Mouse (Mus musculus): ENCODE measurements at regions not wholly inside any gene's neighbourhood (a gene's known extent, or its start where the extent isn't known, plus 50 kb on each side); places are given as distances from the start of the nearest gene placed in this dataset.

DNA sequence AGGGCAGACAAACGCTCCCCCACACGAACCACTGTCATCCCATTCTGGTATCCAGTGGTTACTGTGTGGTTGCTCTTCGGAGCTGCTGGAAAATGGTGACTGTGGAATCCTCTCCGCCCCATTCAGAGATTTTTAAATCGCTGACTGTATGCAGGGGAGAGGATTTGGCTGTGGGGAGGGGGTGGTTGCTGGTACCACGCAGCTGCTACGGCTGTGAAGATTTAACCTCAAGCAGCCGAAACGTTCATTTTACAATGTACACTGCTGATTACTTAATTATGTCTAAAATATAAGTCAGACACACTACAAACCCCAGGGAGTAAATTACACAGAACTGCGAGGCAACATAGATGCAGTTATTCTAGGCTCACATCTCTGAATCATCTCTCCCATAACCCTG lies 341.0 kb downstream of the Rps6kc1 start:
- H3K9me3 ChIP-seq = no peaks in the 10 kb centered on the region
- H3K9ac ChIP-seq = no peak overlapping the region
- H3K4me3 ChIP-seq = no peak overlapping the region
- 71% methylated on average over 10 of the region's 10 CpGs for WGBS
- no peak overlapping the region for H3K4me2 ChIP-seq (replicated peaks)
- no peaks in the 10 kb centered on the region for H3K27me3 ChIP-seq
- ATAC-seq (ENCODE audit: low FRiP score, low read depth) = no peak
- no peak overlapping the region for H3K27ac ChIP-seq
- H3K4me1 ChIP-seq = no peaks in the 10 kb centered on the region
- H3K36me3 ChIP-seq = no peaks in the 10 kb centered on the region

DNA sequence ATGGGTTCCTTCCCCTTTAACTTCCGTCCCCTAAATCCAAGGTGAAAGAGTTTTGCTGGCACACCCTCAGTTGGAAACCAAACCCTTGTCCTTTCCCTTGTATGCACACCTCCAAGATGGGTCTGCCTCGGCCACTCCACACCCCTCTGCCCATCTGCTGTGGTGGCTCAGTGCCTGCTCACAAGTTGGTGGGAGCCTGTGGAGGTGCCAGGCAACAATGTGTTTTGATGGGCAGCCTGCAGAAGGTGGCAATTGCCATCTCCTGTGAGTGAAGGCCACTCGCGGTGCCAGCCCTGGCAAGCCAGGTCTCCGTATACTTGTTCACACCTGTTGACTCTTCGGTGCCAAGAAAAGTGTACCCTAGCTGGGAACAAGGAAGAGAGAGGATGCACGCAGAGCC lies 344.8 kb downstream of the Rps6kc1 start:
- Histone ChIP-seq H3K27ac (no peak overlapping the region), H3K9ac (no peak overlapping the region), H3K4me1 (peaks cover 3% of the 10 kb centered on the region; the same call in 1 of the 2 replicates), H3K4me3 (no peak overlapping the region), H3K4me2 (replicated peaks) (no peak overlapping the region), H3K36me3 (no peaks in the 10 kb centered on the region), H3K27me3 (no peaks in the 10 kb centered on the region), H3K9me3 (no peaks in the 10 kb centered on the region; the same call in 1 of the 2 replicates)
- 90% methylated on average over 7 of the region's 7 CpGs for WGBS
- no peak for ATAC-seq (ENCODE audit: low FRiP score, low read depth)

DNA sequence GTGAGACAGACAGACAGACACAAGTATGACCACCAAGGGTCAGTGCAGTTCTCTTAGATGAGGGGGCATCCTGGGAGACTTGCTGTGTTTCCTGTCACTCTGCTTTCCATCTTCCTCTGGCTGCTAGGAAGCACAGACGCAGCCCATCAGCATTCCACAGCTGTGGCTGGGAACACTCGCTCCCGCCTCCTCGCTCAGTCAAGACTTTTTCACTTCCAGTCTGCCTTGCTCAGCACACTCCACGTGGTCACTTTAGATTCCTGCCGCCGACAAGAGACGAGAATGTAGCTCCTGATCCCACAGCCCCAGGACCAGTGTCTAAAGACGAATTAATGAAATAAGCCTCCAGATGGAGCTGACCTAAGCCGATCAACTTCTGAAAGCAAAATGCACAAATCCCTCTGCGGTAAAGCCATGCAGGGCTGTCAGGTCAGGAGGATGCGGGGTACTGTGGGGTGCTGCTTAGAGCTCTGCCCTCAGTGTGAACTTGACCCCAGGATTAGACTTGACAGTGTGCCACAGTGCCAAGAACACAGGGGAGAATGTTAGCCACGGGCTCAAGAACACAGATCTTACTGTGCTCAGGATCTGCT lies 348.6 kb downstream of the Rps6kc1 start:
- H3K4me1 ChIP-seq = peaks cover 3% of the 10 kb centered on the region; the same call in 1 of the 2 replicates
- WGBS = 31% methylated on average over 13 of the region's 13 CpGs
- no peak overlapping the region for H3K27ac ChIP-seq
- no peak overlapping the region for H3K4me3 ChIP-seq
- no peak overlapping the region for H3K4me2 ChIP-seq (replicated peaks)
- H3K9me3 ChIP-seq = no peaks in the 10 kb centered on the region; the same call in 1 of the 2 replicates
- ATAC-seq (ENCODE audit: low FRiP score, low read depth) = no peak
- no peaks in the 10 kb centered on the region for H3K36me3 ChIP-seq
- no peak overlapping the region for H3K9ac ChIP-seq
- no peaks in the 10 kb centered on the region for H3K27me3 ChIP-seq

DNA sequence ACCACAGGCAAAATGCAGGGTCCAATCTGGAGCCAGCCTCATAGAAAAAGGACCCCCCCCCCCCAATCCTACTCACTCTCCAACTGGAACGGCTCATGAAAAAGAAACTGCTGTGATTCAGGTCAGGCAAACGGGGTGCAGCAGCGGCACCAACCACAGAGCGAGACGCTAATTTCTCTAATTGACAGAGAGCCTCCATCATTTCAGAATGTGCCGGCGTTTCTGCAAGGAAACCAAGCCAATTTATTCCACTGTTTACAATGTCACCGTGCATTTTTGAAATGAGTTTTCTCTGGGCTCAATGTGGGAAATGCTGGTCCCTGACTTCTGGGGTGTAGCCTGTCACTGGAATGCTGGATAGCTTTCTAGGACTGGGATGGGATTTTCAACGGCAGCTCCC lies 351.5 kb downstream of the Rps6kc1 start:
- peaks cover 3% of the 10 kb centered on the region; the same call in 1 of the 2 replicates for H3K4me1 ChIP-seq
- 61% methylated on average over 9 of the region's 9 CpGs for WGBS

DNA sequence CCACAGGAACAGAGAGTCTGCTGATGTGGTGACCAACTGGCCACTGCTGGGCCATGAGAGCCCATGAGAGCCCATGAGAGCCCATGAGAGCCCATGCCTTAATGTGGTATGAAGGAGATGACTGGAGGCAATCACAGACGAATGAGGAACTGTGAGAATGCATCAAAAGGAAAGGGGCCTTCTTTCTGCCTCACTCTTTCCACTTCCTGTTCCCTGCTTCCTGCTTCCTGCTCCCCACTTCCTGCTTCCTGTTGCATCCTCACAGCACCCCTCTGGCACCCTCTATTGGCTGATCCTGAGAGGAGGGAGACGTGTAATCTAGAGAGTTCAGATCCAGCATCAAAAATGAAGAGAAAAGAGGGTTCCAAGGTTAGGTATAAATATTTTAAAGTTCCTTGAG lies 369.7 kb downstream of the Rps6kc1 start:
- H3K4me2 ChIP-seq (replicated peaks) = no peak overlapping the region
- ATAC-seq (ENCODE audit: low FRiP score, low read depth) = no peak
- no peak overlapping the region for H3K9ac ChIP-seq
- no peaks in the 10 kb centered on the region for H3K9me3 ChIP-seq
- H3K27ac ChIP-seq = no peak overlapping the region
- H3K4me1 ChIP-seq = no peaks in the 10 kb centered on the region
- no peak overlapping the region for H3K4me3 ChIP-seq
- peaks cover 8% of the 10 kb centered on the region; the same call in 1 of the 2 replicates for H3K27me3 ChIP-seq
- WGBS = 59% methylated on average over 2 of the region's 2 CpGs
- no peaks in the 10 kb centered on the region for H3K36me3 ChIP-seq

More for the DNA sequence above, 351.5 kb downstream of the Rps6kc1 start:
- H3K9me3 ChIP-seq = no peaks in the 10 kb centered on the region; the same call in 1 of the 2 replicates
- ATAC-seq (ENCODE audit: low FRiP score, low read depth) = no peak
- no peak overlapping the region for H3K4me3 ChIP-seq
- no peak overlapping the region for H3K27ac ChIP-seq
- H3K4me2 ChIP-seq (replicated peaks) = no peak overlapping the region
- H3K36me3 ChIP-seq = no peaks in the 10 kb centered on the region
- H3K9ac ChIP-seq = no peak overlapping the region
- H3K27me3 ChIP-seq = no peaks in the 10 kb centered on the region

DNA sequence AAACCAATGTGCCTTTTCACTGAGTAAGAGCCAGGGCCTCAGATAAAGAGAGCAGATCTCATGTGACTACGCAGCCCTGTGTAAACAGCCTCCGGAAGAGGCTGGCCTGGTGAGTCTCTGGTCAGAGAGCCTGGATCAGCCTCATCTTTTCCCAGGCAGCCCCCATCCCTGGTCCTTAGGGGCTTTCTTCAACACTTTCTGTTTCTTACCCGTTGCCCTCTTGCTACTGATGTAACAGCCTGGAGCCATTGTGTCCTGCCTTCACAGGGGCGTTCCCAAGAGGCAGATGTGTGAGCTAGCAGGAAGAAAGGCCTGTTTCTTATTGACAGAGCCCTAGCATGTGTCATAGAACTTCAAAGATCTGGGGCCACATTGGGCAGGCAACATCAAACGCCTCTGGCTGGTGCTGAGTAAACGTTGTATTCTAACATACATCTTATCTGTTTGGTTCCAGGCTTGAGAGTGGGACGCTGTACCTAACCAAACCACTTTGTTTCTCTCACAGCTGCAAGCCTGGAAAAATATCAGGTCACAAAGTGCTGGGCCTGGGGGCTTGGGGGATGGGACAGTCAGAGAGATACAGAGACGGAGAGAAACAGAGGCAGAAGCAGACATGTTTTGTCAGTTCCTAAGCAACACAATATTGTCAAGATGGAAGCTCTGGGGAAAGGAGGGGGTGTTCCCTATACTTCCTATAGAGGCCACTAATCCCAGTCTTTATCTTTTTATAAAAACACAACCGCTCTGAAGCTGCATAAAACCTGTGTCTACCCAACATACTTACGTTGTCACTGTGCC lies 362.6 kb upstream of the Prox1 start:
- 18% methylated on average over 10 of the region's 10 CpGs for WGBS
- 0 out of 2 replicates have a peak, but pooled peaks have one; percentile 11 for ATAC-seq (ENCODE audit: low FRiP score, low read depth)

DNA sequence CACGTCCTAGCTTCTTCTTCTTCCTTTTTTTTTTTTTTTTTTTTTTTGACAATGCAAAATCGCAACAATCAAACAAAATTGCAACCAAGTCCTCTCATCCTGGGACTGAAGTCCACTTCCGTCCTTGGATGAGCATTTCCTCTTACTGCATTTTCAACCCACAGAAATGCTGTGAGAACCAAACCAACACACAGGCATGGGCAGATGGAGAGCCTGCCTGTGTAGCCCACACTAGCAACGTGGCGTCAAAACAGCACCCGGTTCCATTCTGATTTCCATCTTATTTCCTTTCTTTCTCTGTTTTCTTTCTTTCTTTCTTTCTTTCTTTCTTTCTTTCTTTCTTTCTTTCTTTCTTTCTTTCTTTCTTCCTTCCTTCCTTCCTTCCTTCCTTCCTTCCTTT lies 360.7 kb upstream of the Prox1 start:
- Histone ChIP-seq H3K9me3 (no peaks in the 10 kb centered on the region), H3K27me3 (peaks cover 19% of the 10 kb centered on the region), H3K4me3 (no peak overlapping the region), H3K36me3 (no peaks in the 10 kb centered on the region), H3K4me2 (replicated peaks) (no peak overlapping the region), H3K27ac (no peak overlapping the region), H3K9ac (no peak overlapping the region), H3K4me1 (peaks cover 13% of the 10 kb centered on the region)
- ATAC-seq (ENCODE audit: low FRiP score, low read depth) = no peak
- WGBS = 92% methylated on average over 6 of the region's 6 CpGs

More for the DNA sequence above, 362.6 kb upstream of the Prox1 start:
- Histone ChIP-seq H3K27ac (peak overlapping the region; percentile 10; the same call in 1 of the 2 replicates), H3K9ac (no peak overlapping the region), H3K4me3 (no peak overlapping the region), H3K36me3 (no peaks in the 10 kb centered on the region), H3K27me3 (peaks cover 16% of the 10 kb centered on the region; the same call in 1 of the 2 replicates), H3K9me3 (no peaks in the 10 kb centered on the region), H3K4me2 (replicated peaks) (no peak overlapping the region), H3K4me1 (peaks cover 8% of the 10 kb centered on the region)

DNA sequence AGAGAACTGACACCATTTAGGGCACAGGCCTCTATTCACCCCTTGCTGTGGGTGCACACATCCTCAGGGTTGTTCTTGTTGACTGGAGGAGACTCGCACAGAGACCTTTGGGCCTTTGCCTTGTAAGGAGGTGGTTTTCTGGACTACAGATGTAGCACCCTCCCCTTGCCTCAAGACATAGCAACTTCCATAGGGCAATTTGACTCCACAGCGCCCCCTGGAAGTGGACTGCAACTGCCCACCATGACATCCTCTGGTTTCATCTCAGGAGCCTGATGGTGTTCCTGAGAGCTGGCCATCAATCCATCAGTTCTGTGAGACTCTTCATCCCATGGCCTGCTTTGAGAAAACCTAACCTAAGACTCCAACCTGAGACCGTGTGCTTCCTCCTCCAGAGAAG lies 359.6 kb upstream of the Prox1 start:
- peaks cover 18% of the 10 kb centered on the region for H3K4me1 ChIP-seq
- WGBS = 77% methylated on average over 3 of the region's 3 CpGs
- H3K4me3 ChIP-seq = no peak overlapping the region
- H3K36me3 ChIP-seq = no peaks in the 10 kb centered on the region
- H3K9me3 ChIP-seq = no peaks in the 10 kb centered on the region
- H3K27ac ChIP-seq = no peak overlapping the region
- H3K4me2 ChIP-seq (replicated peaks) = no peak overlapping the region
- H3K9ac ChIP-seq = no peak overlapping the region
- ATAC-seq (ENCODE audit: low FRiP score, low read depth) = no peak
- H3K27me3 ChIP-seq = peaks cover 27% of the 10 kb centered on the region

DNA sequence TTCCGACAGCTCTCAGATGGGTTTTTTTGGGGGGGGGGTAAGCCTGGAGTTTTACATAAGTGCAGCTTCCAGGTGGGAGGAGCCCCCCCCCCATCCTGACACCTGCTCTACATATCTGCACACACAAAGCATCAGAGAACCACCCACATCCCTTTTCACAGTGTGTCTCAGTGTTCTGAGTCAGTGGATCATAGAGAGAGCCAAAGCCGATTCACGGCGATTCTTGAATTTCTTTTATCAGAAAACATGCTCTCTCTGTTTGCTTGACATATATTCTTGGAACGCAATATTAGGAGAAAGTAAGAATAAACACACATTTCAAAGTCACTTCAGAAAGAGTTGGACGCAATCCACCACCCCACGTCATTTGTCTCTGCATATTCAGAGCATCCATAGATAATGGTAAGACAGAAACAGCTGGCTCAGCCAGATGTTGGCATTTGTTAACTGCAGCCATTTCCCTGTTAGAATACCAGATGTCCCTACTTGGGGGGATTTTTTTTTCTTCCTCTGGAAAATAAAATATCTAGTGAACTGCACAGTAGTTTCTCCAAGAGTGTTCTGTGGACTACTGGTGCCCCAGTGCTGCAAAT lies 357.1 kb upstream of the Prox1 start:
- Histone ChIP-seq H3K27me3 (peaks cover 40% of the 10 kb centered on the region), H3K9me3 (no peaks in the 10 kb centered on the region), H3K4me3 (no peak overlapping the region), H3K4me2 (replicated peaks) (no peak overlapping the region), H3K27ac (no peak overlapping the region), H3K9ac (no peak overlapping the region), H3K4me1 (peaks cover 11% of the 10 kb centered on the region), H3K36me3 (no peaks in the 10 kb centered on the region)
- WGBS = 71% methylated on average over 7 of the region's 7 CpGs
- no peak for ATAC-seq (ENCODE audit: low FRiP score, low read depth)

DNA sequence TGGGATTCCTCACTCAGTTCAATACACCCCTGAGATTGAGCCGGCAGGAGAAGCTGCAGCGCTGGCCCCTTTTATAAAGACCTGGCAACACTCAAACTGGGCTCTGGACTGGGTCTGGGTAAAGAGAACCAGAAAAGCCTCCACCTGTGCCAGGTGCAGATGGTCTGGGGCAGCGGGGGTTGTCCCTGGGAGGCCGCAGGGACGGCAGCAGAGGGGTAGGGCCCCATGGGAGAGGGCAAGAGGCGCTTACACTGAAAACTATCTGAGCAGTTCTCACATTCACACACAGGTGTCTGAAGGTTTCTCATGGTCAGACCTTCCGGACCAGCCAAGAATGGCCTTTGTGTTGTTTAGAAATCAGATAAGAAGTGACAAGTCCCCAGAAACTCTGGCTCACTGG lies 356.1 kb upstream of the Prox1 start:
- Histone ChIP-seq H3K4me1 (peaks cover 10% of the 10 kb centered on the region), H3K4me3 (no peak overlapping the region), H3K4me2 (replicated peaks) (no peak overlapping the region), H3K27me3 (peaks cover 40% of the 10 kb centered on the region), H3K9me3 (no peaks in the 10 kb centered on the region), H3K36me3 (no peaks in the 10 kb centered on the region), H3K27ac (no peak overlapping the region), H3K9ac (no peak overlapping the region)
- WGBS = 16% methylated on average over 7 of the region's 7 CpGs
- ATAC-seq (ENCODE audit: low FRiP score, low read depth) = no peak

DNA sequence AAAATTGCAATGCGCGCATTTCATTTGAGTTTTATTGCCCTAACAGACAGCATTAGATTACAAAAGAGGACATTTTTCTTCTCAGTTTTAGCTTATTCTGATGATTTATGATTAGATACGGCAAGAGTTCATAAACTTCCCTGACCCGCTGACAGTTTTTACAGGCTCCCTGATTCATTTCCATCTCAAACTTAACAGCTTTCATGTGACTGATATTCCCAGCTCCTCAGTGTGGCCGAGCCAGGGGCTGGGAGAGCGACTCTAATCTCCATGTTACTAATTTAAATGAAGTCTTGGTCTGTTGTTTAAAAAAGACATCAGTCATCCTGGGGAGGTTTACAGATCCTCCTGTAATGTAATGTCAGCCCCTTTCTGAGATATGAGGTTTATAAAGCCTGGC lies 355.5 kb upstream of the Prox1 start:
- peaks cover 10% of the 10 kb centered on the region for H3K4me1 ChIP-seq
- H3K27me3 ChIP-seq = peaks cover 40% of the 10 kb centered on the region
- 23% methylated on average over 6 of the region's 6 CpGs for WGBS
- H3K9me3 ChIP-seq = no peaks in the 10 kb centered on the region
- no peak for ATAC-seq (ENCODE audit: low FRiP score, low read depth)
- H3K4me2 ChIP-seq (replicated peaks) = no peak overlapping the region
- no peak overlapping the region for H3K27ac ChIP-seq
- H3K9ac ChIP-seq = no peak overlapping the region
- no peaks in the 10 kb centered on the region for H3K36me3 ChIP-seq
- H3K4me3 ChIP-seq = no peak overlapping the region

DNA sequence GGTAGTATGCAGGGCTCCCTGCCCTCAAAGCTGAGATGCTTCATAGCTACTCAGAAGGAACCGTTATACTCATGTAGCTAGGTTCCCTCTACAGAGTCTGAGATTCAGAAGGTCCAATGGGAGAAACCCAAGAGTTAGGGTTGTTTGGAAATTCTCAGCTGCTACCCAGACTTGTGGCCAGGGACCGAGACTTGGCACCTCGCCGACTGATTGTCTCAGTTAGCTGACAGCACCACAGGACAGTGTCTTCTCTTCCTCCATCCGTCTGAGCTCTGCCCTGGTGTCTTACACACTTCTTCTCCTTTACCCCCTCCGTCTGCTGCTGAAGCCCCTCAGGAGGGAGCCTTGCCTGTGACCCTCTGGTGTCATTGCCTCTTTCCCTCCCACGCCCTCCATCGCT lies 329.6 kb upstream of the Prox1 start:
- Histone ChIP-seq H3K9ac (no peak overlapping the region), H3K4me2 (replicated peaks) (no peak overlapping the region), H3K27ac (no peak overlapping the region), H3K4me3 (no peak overlapping the region), H3K36me3 (no peaks in the 10 kb centered on the region), H3K4me1 (no peaks in the 10 kb centered on the region), H3K9me3 (no peaks in the 10 kb centered on the region), H3K27me3 (no peaks in the 10 kb centered on the region)
- ATAC-seq (ENCODE audit: low FRiP score, low read depth) = no peak
- WGBS = 90% methylated on average over 8 of the region's 8 CpGs
